Mouse (Mus musculus): ENCODE data around the gene Zfp664. TPM values are rescaled to one million over a fixed set of nuclear protein-coding genes. Genes with fewer than 3 reads are reported as not detected.

Gene Zfp664
- polyA plus RNA-seq, 1 experiment from 2014 or later, result 63.8 TPM

GRCm38 (mm10) chr5:124921410-124921809 is 58.9 kb downstream of the Zfp664 start:
- Histone ChIP-seq H3K4me1 (ENCODE audit: control insufficient read depth, insufficient read depth, low read length) (peaks cover 15% of the 10 kb centered on the region; the same call in 1 of the 2 replicates), H3K36me3 (ENCODE audit: control insufficient read depth, insufficient read depth, low read length) (no peaks in the 10 kb centered on the region), H3K27me3 (ENCODE audit: control insufficient read depth, insufficient read depth, low read length) (0 out of 2 replicates have a peak, but pooled peaks cover 3% of the 10 kb centered on the region), H3K9ac (ENCODE audit: low read depth, low read length) (no peak overlapping the region), H3K9me3 (replicated peaks; ENCODE audit: control insufficient read depth, low read length) (no peaks in the 10 kb centered on the region), H3K27ac (ENCODE audit: low read depth, low read length) (no peak overlapping the region), H3K4me2 (no peak overlapping the region), H3K4me3 (ENCODE audit: low read depth, low read length) (no peak overlapping the region)
- no peak for ATAC-seq (replicated peaks; ENCODE audit: insufficient number of reproducible peaks, low FRiP score, low TSS enrichment)

GRCm38 (mm10) chr5:124922356-124923352 is 60.2 kb downstream of the Zfp664 start:
- H3K27me3 ChIP-seq (ENCODE audit: control insufficient read depth, insufficient read depth, low read length), result 0 out of 2 replicates have a peak, but pooled peaks cover 3% of the 10 kb centered on the region
- 25% methylated on average over 18 of the region's 18 CpGs for WGBS (ENCODE audit: insufficient replicate concordance)
- ATAC-seq (replicated peaks; ENCODE audit: insufficient number of reproducible peaks, low FRiP score, low TSS enrichment), result no peak
- H3K4me3 ChIP-seq (ENCODE audit: low read depth, low read length), result no peak overlapping the region
- H3K9ac ChIP-seq (ENCODE audit: low read depth, low read length), result no peak overlapping the region
- no peak overlapping the region for H3K4me2 ChIP-seq
- H3K4me1 ChIP-seq (ENCODE audit: control insufficient read depth, insufficient read depth, low read length), result peaks cover 15% of the 10 kb centered on the region; the same call in 1 of the 2 replicates
- no peaks in the 10 kb centered on the region for H3K36me3 ChIP-seq (ENCODE audit: control insufficient read depth, insufficient read depth, low read length)
- H3K27ac ChIP-seq (ENCODE audit: low read depth, low read length), result no peak overlapping the region
- no peaks in the 10 kb centered on the region for H3K9me3 ChIP-seq (replicated peaks; ENCODE audit: control insufficient read depth, low read length)

DNA sequence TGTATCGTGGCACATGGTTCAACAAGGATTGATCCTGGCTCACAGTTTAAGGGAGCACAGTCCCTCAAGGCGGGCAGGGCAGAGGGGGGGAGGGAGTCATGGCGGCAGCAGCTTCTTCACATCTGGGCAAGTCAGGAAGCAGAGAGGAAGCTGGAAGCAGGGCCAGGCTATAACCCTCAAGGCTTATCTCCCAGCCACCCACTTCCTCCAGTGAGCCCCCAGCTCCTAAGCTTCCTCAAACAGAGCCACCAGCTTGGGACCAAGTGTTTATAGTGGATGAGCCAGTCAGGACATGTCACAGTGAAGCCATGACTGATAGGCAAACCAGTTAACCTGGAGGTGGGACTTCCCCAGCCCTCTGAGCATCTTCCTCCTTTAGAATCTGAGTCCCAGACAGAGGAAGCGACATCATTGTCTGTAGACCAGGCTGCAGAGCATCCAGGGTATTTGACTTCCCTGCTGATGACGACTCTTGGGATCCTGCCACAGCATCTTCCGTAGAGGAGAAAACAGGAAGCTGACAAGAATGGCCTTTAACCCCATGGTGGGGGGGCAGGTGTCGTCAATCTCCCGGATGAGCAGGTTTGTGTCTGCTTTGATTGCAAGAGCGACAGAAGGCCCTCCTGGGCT is 67.0 kb downstream of the Zfp664 start:
- H3K9me3 ChIP-seq (replicated peaks; ENCODE audit: control insufficient read depth, low read length), result peaks cover 8% of the 10 kb centered on the region; the same call in 1 of the 2 replicates
- WGBS (ENCODE audit: insufficient replicate concordance), result 69% methylated on average over 9 of the region's 9 CpGs
- no peak overlapping the region for H3K9ac ChIP-seq (ENCODE audit: low read depth, low read length)
- ATAC-seq (replicated peaks; ENCODE audit: insufficient number of reproducible peaks, low FRiP score, low TSS enrichment), result no peak
- H3K27ac ChIP-seq (ENCODE audit: low read depth, low read length), result no peak overlapping the region
- peaks cover 5% of the 10 kb centered on the region; the same call in 1 of the 2 replicates for H3K4me1 ChIP-seq (ENCODE audit: control insufficient read depth, insufficient read depth, low read length)
- no peak overlapping the region for H3K4me2 ChIP-seq
- no peaks in the 10 kb centered on the region for H3K36me3 ChIP-seq (ENCODE audit: control insufficient read depth, insufficient read depth, low read length)
- no peak overlapping the region for H3K4me3 ChIP-seq (ENCODE audit: low read depth, low read length)
- H3K27me3 ChIP-seq (ENCODE audit: control insufficient read depth, insufficient read depth, low read length), result 0 out of 2 replicates have a peak, but pooled peaks cover 3% of the 10 kb centered on the region

DNA sequence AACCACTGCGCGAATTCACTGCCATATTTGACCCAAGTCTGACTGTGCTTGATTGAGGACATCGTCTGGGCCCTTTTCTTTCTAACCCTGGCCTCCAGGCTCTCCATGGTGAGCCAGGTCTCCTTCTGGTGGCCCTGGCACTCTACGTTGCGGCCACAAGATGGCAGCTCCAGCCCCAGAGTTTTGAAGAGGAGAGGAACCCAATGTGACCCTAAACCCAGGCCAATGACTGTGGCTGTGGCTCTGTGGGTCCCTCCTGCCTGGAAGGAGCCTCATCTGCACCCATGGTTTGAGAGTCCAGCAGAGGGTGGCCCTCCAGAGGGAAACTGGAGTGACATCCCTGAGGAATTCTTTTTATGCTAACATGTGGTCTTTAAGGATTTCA is 67.6 kb downstream of the Zfp664 start:
- Histone ChIP-seq H3K36me3 (ENCODE audit: control insufficient read depth, insufficient read depth, low read length) (no peaks in the 10 kb centered on the region), H3K4me2 (no peak overlapping the region), H3K4me1 (ENCODE audit: control insufficient read depth, insufficient read depth, low read length) (peaks cover 5% of the 10 kb centered on the region; the same call in 1 of the 2 replicates), H3K4me3 (ENCODE audit: low read depth, low read length) (no peak overlapping the region), H3K9me3 (replicated peaks; ENCODE audit: control insufficient read depth, low read length) (peaks cover 8% of the 10 kb centered on the region; the same call in 1 of the 2 replicates), H3K27me3 (ENCODE audit: control insufficient read depth, insufficient read depth, low read length) (no peaks in the 10 kb centered on the region), H3K9ac (ENCODE audit: low read depth, low read length) (no peak overlapping the region), H3K27ac (ENCODE audit: low read depth, low read length) (no peak overlapping the region)
- WGBS (ENCODE audit: insufficient replicate concordance), result 31% methylated on average over 5 of the region's 5 CpGs
- no peak for ATAC-seq (replicated peaks; ENCODE audit: insufficient number of reproducible peaks, low FRiP score, low TSS enrichment)

DNA sequence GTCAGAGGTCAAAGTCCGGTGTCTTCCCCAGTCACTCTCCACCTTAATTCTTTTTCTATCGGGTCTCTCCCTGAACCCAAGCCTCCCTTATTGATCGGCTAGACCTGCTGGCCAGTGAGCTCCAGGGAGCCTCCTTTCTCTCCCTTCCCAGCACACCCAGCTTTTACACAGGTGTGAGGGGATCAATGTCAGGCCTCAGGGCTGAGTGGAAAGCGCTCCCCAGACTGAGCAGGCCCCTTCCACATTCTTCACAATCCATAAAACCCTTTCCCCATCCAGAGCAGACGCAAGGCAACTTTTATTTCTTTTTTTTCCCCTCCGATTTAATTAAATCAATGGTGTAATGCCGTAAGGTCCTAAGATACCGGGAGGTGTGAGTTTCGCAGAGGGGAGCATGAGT is 68.1 kb downstream of the Zfp664 start:
- ATAC-seq (replicated peaks; ENCODE audit: insufficient number of reproducible peaks, low FRiP score, low TSS enrichment), result no peak
- H3K4me2 ChIP-seq, result no peak overlapping the region
- H3K36me3 ChIP-seq (ENCODE audit: control insufficient read depth, insufficient read depth, low read length), result no peaks in the 10 kb centered on the region
- H3K27me3 ChIP-seq (ENCODE audit: control insufficient read depth, insufficient read depth, low read length), result no peaks in the 10 kb centered on the region
- H3K4me1 ChIP-seq (ENCODE audit: control insufficient read depth, insufficient read depth, low read length), result peaks cover 5% of the 10 kb centered on the region; the same call in 1 of the 2 replicates
- H3K9ac ChIP-seq (ENCODE audit: low read depth, low read length), result no peak overlapping the region
- peaks cover 8% of the 10 kb centered on the region; the same call in 1 of the 2 replicates for H3K9me3 ChIP-seq (replicated peaks; ENCODE audit: control insufficient read depth, low read length)
- H3K4me3 ChIP-seq (ENCODE audit: low read depth, low read length), result no peak overlapping the region
- no peak overlapping the region for H3K27ac ChIP-seq (ENCODE audit: low read depth, low read length)
- WGBS (ENCODE audit: insufficient replicate concordance), result 69% methylated on average over 9 of the region's 9 CpGs

- WGBS (ENCODE audit: insufficient replicate concordance), result 39% methylated on average over 8 of the region's 8 CpGs
- H3K27me3 ChIP-seq (ENCODE audit: control insufficient read depth, insufficient read depth, low read length), result no peaks in the 10 kb centered on the region
- H3K9me3 ChIP-seq (replicated peaks; ENCODE audit: control insufficient read depth, low read length), result peaks cover 8% of the 10 kb centered on the region; the same call in 1 of the 2 replicates
- H3K4me2 ChIP-seq, result no peak overlapping the region
- no peak overlapping the region for H3K9ac ChIP-seq (ENCODE audit: low read depth, low read length)
- no peak overlapping the region for H3K4me3 ChIP-seq (ENCODE audit: low read depth, low read length)
- peaks cover 5% of the 10 kb centered on the region; the same call in 1 of the 2 replicates for H3K4me1 ChIP-seq (ENCODE audit: control insufficient read depth, insufficient read depth, low read length)
- no peaks in the 10 kb centered on the region for H3K36me3 ChIP-seq (ENCODE audit: control insufficient read depth, insufficient read depth, low read length)
- ATAC-seq (replicated peaks; ENCODE audit: insufficient number of reproducible peaks, low FRiP score, low TSS enrichment), result no peak
- no peak overlapping the region for H3K27ac ChIP-seq (ENCODE audit: low read depth, low read length)
These were observed 68.6 kb downstream of the Zfp664 start for GRCm38 (mm10) chr5:124931076-124931475.

- Histone ChIP-seq H3K9me3 (replicated peaks; ENCODE audit: control insufficient read depth, low read length) (peaks cover 5% of the 10 kb centered on the region; the same call in 1 of the 2 replicates), H3K4me1 (ENCODE audit: control insufficient read depth, insufficient read depth, low read length) (peaks cover 5% of the 10 kb centered on the region; the same call in 1 of the 2 replicates), H3K27me3 (ENCODE audit: control insufficient read depth, insufficient read depth, low read length) (no peaks in the 10 kb centered on the region), H3K4me3 (ENCODE audit: low read depth, low read length) (no peak overlapping the region), H3K9ac (ENCODE audit: low read depth, low read length) (no peak overlapping the region), H3K27ac (ENCODE audit: low read depth, low read length) (no peak overlapping the region), H3K4me2 (no peak overlapping the region), H3K36me3 (ENCODE audit: control insufficient read depth, insufficient read depth, low read length) (no peaks in the 10 kb centered on the region)
- ATAC-seq (replicated peaks; ENCODE audit: insufficient number of reproducible peaks, low FRiP score, low TSS enrichment), result no peak
- 71% methylated on average over 7 of the region's 7 CpGs for WGBS (ENCODE audit: insufficient replicate concordance)
These were observed 72.1 kb downstream of the Zfp664 start for GRCm38 (mm10) chr5:124934558-124934957.

DNA sequence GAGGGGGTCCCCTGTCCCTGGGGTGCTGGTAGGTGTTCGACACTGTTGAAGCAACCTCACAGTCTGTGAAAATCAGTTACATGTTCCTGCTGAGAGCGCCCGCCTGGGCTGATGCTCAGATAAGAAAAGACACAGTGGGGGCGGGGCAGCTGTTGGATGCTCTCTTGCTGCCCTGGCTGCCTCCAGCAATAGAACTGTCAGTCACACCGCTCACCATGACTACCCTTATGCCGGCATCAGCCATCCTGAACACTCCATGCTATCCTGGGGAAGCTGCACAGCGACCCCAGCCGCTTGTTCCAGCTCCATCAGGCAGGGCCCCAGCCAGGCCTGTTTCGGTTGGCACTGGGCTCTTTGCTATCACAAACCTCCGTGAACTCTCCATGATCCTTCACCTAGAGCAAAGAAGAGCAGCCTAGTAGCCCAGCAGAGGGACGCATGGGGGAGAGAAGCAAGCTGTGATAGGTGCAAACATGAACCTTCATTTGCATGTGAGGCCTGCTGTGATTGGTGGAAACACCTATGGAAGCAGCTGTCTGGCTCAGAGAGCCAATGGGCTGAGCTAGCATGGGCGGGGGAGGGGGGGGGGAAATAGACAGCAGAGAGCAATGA is 80.8 kb downstream of the Zfp664 start:
- peaks cover 7% of the 10 kb centered on the region; the same call in 1 of the 2 replicates for H3K4me1 ChIP-seq (ENCODE audit: control insufficient read depth, insufficient read depth, low read length)
- no peak overlapping the region for H3K27ac ChIP-seq (ENCODE audit: low read depth, low read length)
- no peaks in the 10 kb centered on the region for H3K27me3 ChIP-seq (ENCODE audit: control insufficient read depth, insufficient read depth, low read length)
- 0 out of 2 replicates have a peak, but pooled peaks have one; percentile 31 for ATAC-seq (replicated peaks; ENCODE audit: insufficient number of reproducible peaks, low FRiP score, low TSS enrichment)
- H3K9ac ChIP-seq (ENCODE audit: low read depth, low read length), result no peak overlapping the region
- H3K36me3 ChIP-seq (ENCODE audit: control insufficient read depth, insufficient read depth, low read length), result no peaks in the 10 kb centered on the region
- no peak overlapping the region for H3K4me2 ChIP-seq
- WGBS (ENCODE audit: insufficient replicate concordance), result 74% methylated on average over 12 of the region's 12 CpGs
- H3K9me3 ChIP-seq (replicated peaks; ENCODE audit: control insufficient read depth, low read length), result no peaks in the 10 kb centered on the region
- no peak overlapping the region for H3K4me3 ChIP-seq (ENCODE audit: low read depth, low read length)
